Mouse (Mus musculus): Measurements from ENCODE around the gene Dgkb. TPM values are rescaled to one million over a fixed set of nuclear protein-coding genes. Genes with fewer than 3 reads are reported as not detected.
A peak's percentile ranks its signal among the peaks of the same experiment; 100 is the strongest.

The Dgkb gene
- 3.3 and 3.6 TPM in 2 replicates for polyA plus RNA-seq (2015; fragmentation: Nextera tagmentation; extraction: Ambion mirVana)

- Histone ChIP-seq H3K4me1 (replicated peaks) (no peaks in the 10 kb centered on the region), H3K9ac (no peak within 1 kb of the TSS), H3K27me3 (no peaks in the 10 kb centered on the region), H3K4me2 (no peak within 1 kb of the TSS), H3K4me3 (no peak within 1 kb of the TSS), H3K36me3 (no peaks in the 10 kb centered on the region), H3K9me3 (no peaks in the 10 kb centered on the region), H3K27ac (no peak within 1 kb of the TSS)
- no peak for ATAC-seq (ENCODE audit: low FRiP score)
- 74% methylated on average over 3 of the region's 3 CpGs for WGBS
Measured at GRCm38 (mm10) chr12:37817426-37817825, at the start of gene Dgkb. Dgkb (plus strand) TSS chr12:37817726.

GRCm38 (mm10) chr12:37769844-37770243 is 47.7 kb upstream of the Dgkb start:
- WGBS, result 85% methylated on average over 1 of the region's 1 CpGs
- peaks cover 9% of the 10 kb centered on the region; the same call in 1 of the 2 replicates for H3K4me1 ChIP-seq (replicated peaks)
- H3K9ac ChIP-seq, result no peak overlapping the region
- no peak for ATAC-seq (ENCODE audit: low FRiP score)
- H3K27me3 ChIP-seq, result no peaks in the 10 kb centered on the region
- no peak overlapping the region for H3K4me3 ChIP-seq
- no peak overlapping the region for H3K27ac ChIP-seq
- H3K36me3 ChIP-seq, result no peaks in the 10 kb centered on the region
- H3K9me3 ChIP-seq, result no peaks in the 10 kb centered on the region
- H3K4me2 ChIP-seq, result no peak overlapping the region

- peak overlapping the region; percentile 14; the same call in 1 of the 2 replicates for H3K9ac ChIP-seq
- WGBS, result 2% methylated on average over 8 of the region's 8 CpGs
Measured at GRCm38 (mm10) chr12:37773681-37774357, 43.7 kb upstream of the Dgkb start.

GRCm38 (mm10) chr12:37774591-37774990 is 42.9 kb upstream of the Dgkb start:
- Histone ChIP-seq H3K36me3 (no peaks in the 10 kb centered on the region), H3K9me3 (no peaks in the 10 kb centered on the region), H3K4me1 (replicated peaks) (peaks cover 9% of the 10 kb centered on the region; the same call in 1 of the 2 replicates), H3K9ac (no peak overlapping the region), H3K4me3 (no peak overlapping the region), H3K27ac (no peak overlapping the region), H3K4me2 (no peak overlapping the region), H3K27me3 (no peaks in the 10 kb centered on the region)
- WGBS, result 33% methylated on average over 2 of the region's 2 CpGs
- 0 out of 2 replicates have a peak, but pooled peaks have one; percentile 60 for ATAC-seq (ENCODE audit: low FRiP score)

More at GRCm38 (mm10) chr12:37773681-37774357, 43.7 kb upstream of the Dgkb start:
- H3K9me3 ChIP-seq, result no peaks in the 10 kb centered on the region
- H3K4me2 ChIP-seq, result peak overlapping the region; percentile 49
- H3K4me3 ChIP-seq, result peak overlapping the region; percentile 29
- ATAC-seq (ENCODE audit: low FRiP score), result peak; percentile 96
- H3K4me1 ChIP-seq (replicated peaks), result peaks cover 9% of the 10 kb centered on the region; the same call in 1 of the 2 replicates
- H3K27ac ChIP-seq, result peak overlapping the region; percentile 27; the same call in 1 of the 2 replicates
- no peaks in the 10 kb centered on the region for H3K27me3 ChIP-seq
- no peaks in the 10 kb centered on the region for H3K36me3 ChIP-seq

GRCm38 (mm10) chr12:37796265-37796928 is 21.1 kb upstream of the Dgkb start:
- no peaks in the 10 kb centered on the region for H3K27me3 ChIP-seq
- no peak overlapping the region for H3K4me2 ChIP-seq
- H3K27ac ChIP-seq, result no peak overlapping the region
- H3K36me3 ChIP-seq, result no peaks in the 10 kb centered on the region
- ATAC-seq (ENCODE audit: low FRiP score), result peak; percentile 61
- no peaks in the 10 kb centered on the region for H3K4me1 ChIP-seq (replicated peaks)
- H3K4me3 ChIP-seq, result no peak overlapping the region
- no peaks in the 10 kb centered on the region for H3K9me3 ChIP-seq
- H3K9ac ChIP-seq, result no peak overlapping the region
- 86% methylated on average over 4 of the region's 4 CpGs for WGBS

GRCm38 (mm10) chr12:37814122-37814521 is 3.4 kb upstream of the Dgkb start:
- Histone ChIP-seq H3K36me3 (no peaks in the 10 kb centered on the region), H3K9me3 (no peaks in the 10 kb centered on the region), H3K9ac (no peak overlapping the region), H3K4me1 (replicated peaks) (no peaks in the 10 kb centered on the region), H3K4me3 (no peak overlapping the region), H3K4me2 (no peak overlapping the region), H3K27me3 (no peaks in the 10 kb centered on the region), H3K27ac (no peak overlapping the region)
- ATAC-seq (ENCODE audit: low FRiP score), result no peak
- 90% methylated on average over 3 of the region's 3 CpGs for WGBS

GRCm38 (mm10) chr12:37821052-37821810 is 3.7 kb downstream of the Dgkb start:
- H3K9ac ChIP-seq, result no peak overlapping the region
- no peaks in the 10 kb centered on the region for H3K27me3 ChIP-seq
- H3K4me3 ChIP-seq, result no peak overlapping the region
- no peaks in the 10 kb centered on the region for H3K36me3 ChIP-seq
- H3K27ac ChIP-seq, result no peak overlapping the region
- ATAC-seq (ENCODE audit: low FRiP score), result no peak
- no peaks in the 10 kb centered on the region for H3K4me1 ChIP-seq (replicated peaks)
- 84% methylated on average over 8 of the region's 8 CpGs for WGBS
- no peaks in the 10 kb centered on the region for H3K9me3 ChIP-seq
- H3K4me2 ChIP-seq, result no peak overlapping the region

- Histone ChIP-seq H3K9me3 (no peaks in the 10 kb centered on the region), H3K4me2 (peak overlapping the region; percentile 78), H3K36me3 (no peaks in the 10 kb centered on the region), H3K27ac (peak overlapping the region; percentile 27; the same call in 1 of the 2 replicates), H3K4me3 (peak overlapping the region; percentile 47), H3K4me1 (replicated peaks) (peaks cover 12% of the 10 kb centered on the region; the same call in 1 of the 2 replicates), H3K27me3 (no peaks in the 10 kb centered on the region), H3K9ac (peak overlapping the region; percentile 66)
- ATAC-seq (ENCODE audit: low FRiP score), result peak; percentile 88
- 1% methylated on average over 26 of the region's 26 CpGs for WGBS
Measured at GRCm38 (mm10) chr12:37880042-37881017, 62.8 kb downstream of the Dgkb start.

- Histone ChIP-seq H3K4me1 (replicated peaks) (peaks cover 12% of the 10 kb centered on the region; the same call in 1 of the 2 replicates), H3K4me2 (peak overlapping the region; percentile 78), H3K36me3 (no peaks in the 10 kb centered on the region), H3K9ac (peak overlapping the region; percentile 66; the same call in 1 of the 2 replicates), H3K4me3 (peak overlapping the region; percentile 47), H3K27ac (no peak overlapping the region), H3K27me3 (no peaks in the 10 kb centered on the region), H3K9me3 (no peaks in the 10 kb centered on the region)
- no peak for ATAC-seq (ENCODE audit: low FRiP score)
- WGBS, result 2% methylated on average over 10 of the region's 10 CpGs
Measured at GRCm38 (mm10) chr12:37881376-37881775, 63.9 kb downstream of the Dgkb start.

GRCm38 (mm10) chr12:37882796-37883195 is 65.3 kb downstream of the Dgkb start:
- ATAC-seq (ENCODE audit: low FRiP score), result no peak
- H3K4me2 ChIP-seq, result no peak overlapping the region

GRCm38 (mm10) chr12:37883781-37884180 is 66.3 kb downstream of the Dgkb start:
- Histone ChIP-seq H3K4me3 (no peak overlapping the region), H3K9me3 (no peaks in the 10 kb centered on the region), H3K27ac (no peak overlapping the region), H3K9ac (no peak overlapping the region), H3K4me2 (no peak overlapping the region), H3K27me3 (no peaks in the 10 kb centered on the region), H3K36me3 (no peaks in the 10 kb centered on the region), H3K4me1 (replicated peaks) (peaks cover 12% of the 10 kb centered on the region; the same call in 1 of the 2 replicates)
- ATAC-seq (ENCODE audit: low FRiP score), result no peak
- 76% methylated on average over 4 of the region's 4 CpGs for WGBS

More at GRCm38 (mm10) chr12:37882796-37883195, 65.3 kb downstream of the Dgkb start:
- no peaks in the 10 kb centered on the region for H3K27me3 ChIP-seq
- H3K4me3 ChIP-seq, result no peak overlapping the region
- H3K9me3 ChIP-seq, result no peaks in the 10 kb centered on the region
- H3K36me3 ChIP-seq, result no peaks in the 10 kb centered on the region
- H3K4me1 ChIP-seq (replicated peaks), result peaks cover 12% of the 10 kb centered on the region; the same call in 1 of the 2 replicates
- no peak overlapping the region for H3K27ac ChIP-seq
- no peak overlapping the region for H3K9ac ChIP-seq
- WGBS, result 61% methylated on average over 1 of the region's 1 CpGs
